14 mouse cellular contexts compared by ENCODE assay signal in genomic region chr5:114135516-114135915, GRCm38 (mm10). TPM values are rescaled to one million over a fixed set of nuclear protein-coding genes. Genes with fewer than 3 reads are reported as not detected.
"Had no signal": no experiment of that assay in that cellular context is flagged by ENCODE, and none has a peak within 500 bp of the region (broad histone marks: within the 10 kb centered on the region; RNA-seq: fewer than 3 reads in every experiment).

No protein-coding gene starts in this region.

- H3K4me3 ChIP-seq: kidney, embryonic 15.5 days; limb, embryonic 12.5 days; liver, embryonic 13.5 days; lung, embryonic 15.5 days; midbrain, embryonic 13.5 days; neural tube, embryonic 15.5 days had no signal

- H3K27me3 ChIP-seq: kidney, embryonic 15.5 days; limb, embryonic 12.5 days; liver, embryonic 13.5 days; lung, embryonic 15.5 days; midbrain, embryonic 13.5 days; neural tube, embryonic 15.5 days had no signal

- H3K9ac ChIP-seq: kidney, embryonic 15.5 days; limb, embryonic 12.5 days; liver, embryonic 13.5 days; liver, postnatal 0 days; lung, embryonic 15.5 days; midbrain, embryonic 13.5 days; neural tube, embryonic 15.5 days had no signal

- ATAC-seq: liver, postnatal 0 days; midbrain, embryonic 13.5 days had no signal

- H3K9me3 ChIP-seq: kidney, embryonic 15.5 days; limb, embryonic 12.5 days; liver, embryonic 13.5 days; lung, embryonic 15.5 days; midbrain, embryonic 13.5 days; neural tube, embryonic 15.5 days had no signal

- DNase-seq: kidney, adult 2 months; kidney, postnatal 14 days; liver; liver, embryonic 13.5 days; liver, postnatal 0 days; lung, postnatal 14 days; right cerebral cortex, adult 18-20 months; thymus, adult 18-20 months had no signal

- H3K36me3 ChIP-seq: midbrain, embryonic 13.5 days; neural tube, embryonic 15.5 days had no signal

- H3K4me2 ChIP-seq: kidney, embryonic 15.5 days; limb, embryonic 12.5 days; lung, embryonic 15.5 days; midbrain, embryonic 13.5 days; neural tube, embryonic 15.5 days had no signal

- H3K27ac ChIP-seq: kidney, embryonic 15.5 days; limb, embryonic 12.5 days; liver, embryonic 13.5 days; lung, embryonic 15.5 days; macrophage; midbrain, embryonic 13.5 days; neural tube, embryonic 15.5 days had no signal

RNA-seq across cellular contexts. Expression of gene Svop, which starts 44.1 kb away (rescaled TPM):
- polyA plus RNA-seq: liver, postnatal 0 days; macrophage had no signal
